Mouse (Mus musculus) heart, adult 2 months (tissue): ENCODE measurements around the gene Rilpl1.

ENCODE experiments used
- CTCF ChIP-seq: fragments of 200-600 bp; IDR thresholded peaks from 2 replicates; pipeline ENCODE4 v1.8.1; 2022; ENCODE audit warnings: antibody characterized with exemption, mild to moderate bottlenecking, moderate library complexity
- EP300 ChIP-seq: fragments of 200-500 bp; IDR thresholded peaks from 2 replicates; pipeline ENCODE4 v1.6.1; 2011; ENCODE audit warnings: low read depth, low read length, control low read depth; ENCODE audit not compliant: insufficient read depth

GRCm38 (mm10) chr5:124503742-124504141 lies 27.4 kb downstream of the Rilpl1 start:
- TF ChIP-seq CTCF = no peak
- TF ChIP-seq EP300 = no peak
